Mouse (Mus musculus): ENCODE data around the gene Plekhg5.

- no peak for TF ChIP-seq CTCF (IDR thresholded peaks at IDR 0.05; ENCODE audit: low read depth)
- no peak for TF ChIP-seq EP300 (IDR thresholded peaks at IDR 0.05; ENCODE audit: low read depth)
Observed at GRCm38 (mm10) chr4:152162748-152163147, 90.5 kb downstream of the Plekhg5 start.

Measured in liver, postnatal 0 days (tissue).